Mouse (Mus musculus) CH12.LX (cell line): ENCODE measurements around the gene Nhlrc4. TPM values are rescaled to one million over a fixed set of nuclear protein-coding genes. Genes with fewer than 3 reads are reported as not detected.

Experiments used
- DNase-seq: peaks from one replicate; pipeline ENCODE4 v3.0.0-alpha.2; 2013; ENCODE audit errors: extremely low read depth
- H3K27ac ChIP-seq: 2 replicates; pipeline ENCODE4 v1.5.1; 2012; ENCODE audit warnings: low read depth, mild to moderate bottlenecking, control low read depth, moderate library complexity; ENCODE audit not compliant: insufficient read depth
- H3K27me3 ChIP-seq: replicated peaks from 2 replicates; pipeline ENCODE3; 2012; ENCODE audit warnings: inconsistent platforms
- H3K36me3 ChIP-seq, 2 experiments: replicated peaks in 1 of 2; 2 replicates each; pipeline versions ENCODE3 to v1.6.1; 2012; ENCODE audit warnings: inconsistent platforms in 1 of 2, low read length in 1 of 2, mild to moderate bottlenecking in 1 of 2, mixed read lengths in 1 of 2, moderate library complexity in 1 of 2; ENCODE audit not compliant: control insufficient read depth in 1 of 2, insufficient read depth in 1 of 2
- H3K4me1 ChIP-seq, 2 experiments: 2 replicates each; pipeline ENCODE4 v1.6.1; 2012; ENCODE audit warnings: inconsistent platforms in 1 of 2, moderate library complexity in 1 of 2; ENCODE audit not compliant: insufficient read depth in 2 of 2, control insufficient read depth in 1 of 2
- H3K4me2 ChIP-seq: 2 replicates; pipeline ENCODE4 v1.6.1; 2012; ENCODE audit warnings: low read depth, mild to moderate bottlenecking, control low read depth; ENCODE audit not compliant: poor library complexity, insufficient read depth, severe bottlenecking
- H3K4me3 ChIP-seq, 3 experiments: fragments of 150-350 bp in 1 of 3; sonication (generic) in 1 of 3; replicated peaks in 1 of 3; 2 replicates each; pipeline versions ENCODE3 to v1.5.1; 2011 to 2012; ENCODE audit warnings: low read depth in 2 of 3, low read length in 2 of 3, mild to moderate bottlenecking in 2 of 3, moderate library complexity in 2 of 3, control low read depth in 1 of 3, improper control_type of control experiment in 1 of 3, inconsistent platforms in 1 of 3, mixed read lengths in 1 of 3; ENCODE audit not compliant: poor library complexity in 1 of 3
- H3K79me2 ChIP-seq: replicated peaks from 2 replicates; pipeline ENCODE4 v1.6.1; 2012; ENCODE audit warnings: mild to moderate bottlenecking, moderate library complexity; ENCODE audit not compliant: control insufficient read depth, poor library complexity, insufficient read depth, severe bottlenecking; ENCODE audit errors: extremely low read depth
- H3K9ac ChIP-seq: 2 replicates; pipeline ENCODE4 v1.6.1; 2012; ENCODE audit warnings: low read depth, mild to moderate bottlenecking, control low read depth, moderate library complexity; ENCODE audit not compliant: insufficient read depth
- H3K9me3 ChIP-seq: replicated peaks from 2 replicates; pipeline ENCODE3; 2012; ENCODE audit warnings: low read length, inconsistent platforms, mixed read lengths
- CHD1 ChIP-seq: IDR thresholded peaks from 2 replicates; pipeline ENCODE4 v1.6.1; 2012; ENCODE audit warnings: low read depth, low read length, improper control_type of control experiment, inconsistent platforms
- CTCF ChIP-seq, 2 experiments: IDR thresholded peaks in 1 of 2; conservative IDR thresholded peaks in 1 of 2; 2 replicates each; pipeline ENCODE4 v1.5.1; 2011 to 2012; ENCODE audit warnings: low read depth in 2 of 2, low read length in 2 of 2, improper control_type of control experiment in 1 of 2, inconsistent platforms in 1 of 2, mild to moderate bottlenecking in 1 of 2, moderate library complexity in 1 of 2
- EP300 ChIP-seq: IDR thresholded peaks from 2 replicates; pipeline ENCODE4 v1.6.1; 2011; ENCODE audit warnings: low read length, improper control_type of control experiment
- HCFC1 ChIP-seq: IDR thresholded peaks from 2 replicates; pipeline ENCODE4 v1.6.1; 2012; ENCODE audit warnings: low read depth, mild to moderate bottlenecking, inconsistent platforms, low read length, improper control_type of control experiment
- JUN ChIP-seq: IDR thresholded peaks from 2 replicates; pipeline ENCODE4 v1.6.1; 2011; ENCODE audit warnings: low read depth, mild to moderate bottlenecking, low read length, improper control_type of control experiment, moderate library complexity; ENCODE audit not compliant: insufficient read depth
- JUND ChIP-seq: conservative IDR thresholded peaks from 2 replicates; pipeline ENCODE4 v1.6.1; 2011; ENCODE audit warnings: low read depth, low read length, improper control_type of control experiment
- MAX ChIP-seq: IDR thresholded peaks from 2 replicates; pipeline ENCODE4 v1.6.1; 2011; ENCODE audit warnings: low read length, improper control_type of control experiment
- MEF2A ChIP-seq: IDR thresholded peaks from 2 replicates; pipeline ENCODE4 v1.6.1; 2014; ENCODE audit warnings: low read depth, mild to moderate bottlenecking, inconsistent platforms, low read length, improper control_type of control experiment, borderline replicate concordance
- MXI1 ChIP-seq: IDR thresholded peaks from 2 replicates; pipeline ENCODE4 v1.6.1; 2011; ENCODE audit warnings: mild to moderate bottlenecking, low read depth, low read length, improper control_type of control experiment
- NELFE ChIP-seq: IDR thresholded peaks from 2 replicates; pipeline ENCODE4 v1.6.1; 2011; ENCODE audit warnings: low read depth, low read length, improper control_type of control experiment
- NRF1 ChIP-seq: IDR thresholded peaks from 2 replicates; pipeline ENCODE4 v1.6.1; 2014; ENCODE audit warnings: low read depth, mild to moderate bottlenecking, inconsistent platforms, low read length, improper control_type of control experiment, moderate library complexity
- PAX5 ChIP-seq: IDR thresholded peaks from 2 replicates; pipeline ENCODE4 v1.6.1; 2012; ENCODE audit warnings: low read length, inconsistent platforms, mixed read lengths
- POLR2AphosphoS2 ChIP-seq: IDR thresholded peaks from 2 replicates; pipeline ENCODE4 v1.6.1; 2011; ENCODE audit warnings: low read depth, low read length, improper control_type of control experiment
- RAD21 ChIP-seq: IDR thresholded peaks from 2 replicates; pipeline ENCODE4 v1.6.1; 2011; ENCODE audit warnings: low read depth, mild to moderate bottlenecking, low read length, improper control_type of control experiment, moderate library complexity
- RCOR1 ChIP-seq: conservative IDR thresholded peaks from 2 replicates; pipeline ENCODE4 v1.6.1; 2012; ENCODE audit warnings: low read depth, mild to moderate bottlenecking, inconsistent platforms, low read length, improper control_type of control experiment
- SMC3 ChIP-seq: IDR thresholded peaks from 2 replicates; pipeline ENCODE4 v1.6.1; 2011; ENCODE audit warnings: low read depth, low read length, improper control_type of control experiment
- TCF12 ChIP-seq: IDR thresholded peaks from 2 replicates; pipeline ENCODE4 v1.6.1; 2014; ENCODE audit warnings: low read depth, mild to moderate bottlenecking, inconsistent platforms, low read length, improper control_type of control experiment
- UBTF ChIP-seq: IDR thresholded peaks from 2 replicates; pipeline ENCODE4 v1.6.1; 2012; ENCODE audit warnings: low read depth, mild to moderate bottlenecking, inconsistent platforms, low read length, improper control_type of control experiment, moderate library complexity
- USF1 ChIP-seq: IDR thresholded peaks from 2 replicates; pipeline ENCODE4 v1.6.1; 2014; ENCODE audit warnings: low read depth, mild to moderate bottlenecking, inconsistent platforms, low read length, improper control_type of control experiment
- USF2 ChIP-seq: conservative IDR thresholded peaks from 2 replicates; pipeline ENCODE4 v1.6.1; 2011; ENCODE audit warnings: low read depth, low read length, improper control_type of control experiment
- dilution Hi-C: fragments of 300-500 bp; cut with MboI; formaldehyde crosslinking; loops from 2 replicates; pipeline ENCODE4 v1.14.3; 2020; ENCODE audit warnings: low sequenced_read_pairs; ENCODE audit not compliant: extremely low pct_unique_long_range_greater_than_20kb, extremely low pct_ligation_motif_present
- in situ Hi-C: fragments of 300-500 bp; cut with MboI; formaldehyde crosslinking; loops from 3 replicates; pipeline ENCODE4 v1.14.3; 2019; ENCODE audit warnings: low sequenced_read_pairs, low pct_ligation_motif_present, low pct_unique_long_range_greater_than_20kb, mixed read lengths
- polyA plus RNA-seq: library from polyadenylated mRNA; unstranded; fragments of >175 nt; gene quantifications from 2 replicates; pipeline ENCODE4 v1.2.1, GENCODE M21; 2012; ENCODE audit warnings: low read depth; ENCODE audit not compliant: insufficient read length
- total RNA-seq, 2 experiments: library from RNA; depleted of rRNA; stranded (reverse); fragments of 300-350 nt in 1 of 2; fragments of >200 nt in 1 of 2; gene quantifications; 2 replicates each; pipeline ENCODE4 v1.2.3; 2012 to 2014

Nhlrc4 gene
- total and polyA plus RNA-seq, 3 experiments = not detected

DNA sequence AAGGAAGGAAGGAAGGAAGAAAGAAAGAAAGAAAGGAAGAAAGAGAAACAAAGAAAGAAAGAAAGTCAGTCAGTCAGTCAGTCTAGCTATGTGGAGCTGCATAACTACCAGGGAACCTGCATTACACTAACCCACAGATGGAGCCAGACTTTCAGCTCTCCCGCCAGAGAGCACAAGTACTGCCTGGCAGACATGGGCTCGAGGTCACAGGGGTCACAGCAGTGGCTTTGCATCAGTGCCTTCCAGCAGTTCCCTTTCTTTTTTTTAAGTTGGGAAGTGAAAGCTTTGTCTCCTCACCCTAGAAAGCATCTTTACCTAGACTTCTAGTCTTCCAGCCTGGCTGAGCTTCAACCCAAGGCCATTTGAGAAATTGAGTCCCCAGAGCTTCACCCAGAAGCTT is 49.3 kb downstream of the Nhlrc4 start:
- no peak overlapping the region for H3K27ac ChIP-seq
- peaks cover 6 to 35% of the 10 kb centered on the region in 2 experiments; a peak in 3 of 4 replicates for H3K4me1 ChIP-seq
- no peak overlapping the region for H3K4me3 ChIP-seq
- TF ChIP-seq CTCF (conservative IDR thresholded peaks at IDR 0.05 in 1 of 2, IDR thresholded peaks at IDR 0.05 in 1 of 2; ENCODE audit: low read depth in 2 of 2, low read length in 2 of 2) (no peak), POLR2AphosphoS2 (no peak), UBTF (no peak), MXI1 (no peak), PAX5 (no peak), USF2 (no peak), CHD1 (no peak), RCOR1 (no peak), NRF1 (no peak)
- H3K79me2 ChIP-seq = peaks cover 8% of the 10 kb centered on the region
- dilution Hi-C loops = no loop called here
- no peak for DNase-seq
- H3K27me3 ChIP-seq = no peaks in the 10 kb centered on the region
- no peak overlapping the region for H3K4me2 ChIP-seq
- in situ Hi-C loops = no loop called here
- H3K36me3 ChIP-seq = peaks cover 2 to 44% of the 10 kb centered on the region in 2 experiments
- peaks cover under 1% of the 10 kb centered on the region for H3K9me3 ChIP-seq
- no peak overlapping the region for H3K9ac ChIP-seq

- Histone ChIP-seq H3K4me1 (peaks cover 6 to 35% of the 10 kb centered on the region in 2 experiments; a peak in 3 of 4 replicates), H3K27ac (no peak overlapping the region), H3K9ac (no peak overlapping the region), H3K4me2 (no peak overlapping the region), H3K4me3 (no peak overlapping the region), H3K79me2 (peaks cover 8% of the 10 kb centered on the region; the same call in 1 of the 2 replicates), H3K36me3 (peaks cover 10 to 45% of the 10 kb centered on the region in 2 experiments), H3K27me3 (no peaks in the 10 kb centered on the region), H3K9me3 (no peaks in the 10 kb centered on the region)
- TF ChIP-seq MAX (0 out of 2 replicates have a peak, but pooled peaks have one; percentile 33), TCF12 (0 out of 2 replicates have a peak, but pooled peaks have one; percentile 35), CTCF (conservative IDR thresholded peaks at IDR 0.05 in 1 of 2, IDR thresholded peaks at IDR 0.05 in 1 of 2; ENCODE audit: low read depth in 2 of 2, low read length in 2 of 2) (peak; percentile 90 to 97), HCFC1 (no peak), USF1 (no peak), SMC3 (peak; percentile 80), NELFE (peak; percentile 47; the same call in 1 of the 2 replicates), USF2 (no peak), MEF2A (peak; percentile 33; the same call in 1 of the 2 replicates), EP300 (no peak), JUN (no peak), RAD21 (peak; percentile 98), JUND (no peak)
- dilution Hi-C loops = no loop called here
- DNase-seq = peak; percentile 77
- in situ Hi-C loops = no loop called here
Observed at GRCm38 (mm10) chr17:25893975-25894617, 50.7 kb downstream of the Nhlrc4 start.

Other genes with a start within 250 kb of the Nhlrc4 start
Only the 20 nearest of the 32 such genes appear.
- gene AC134908.4, start 149.3 kb downstream of the Nhlrc4 start, total RNA-seq (2012; rRNA removed) = not detected in 2 replicates
- not detected in 2 replicates for gene AC134908.4, start 149.3 kb downstream of the Nhlrc4 start, total RNA-seq (2014; rRNA removed)
- not detected in 2 replicates for gene AC134908.4, start 149.3 kb downstream of the Nhlrc4 start, polyA plus RNA-seq
- 49.8 and 50.1 TPM in 2 replicates for gene Metrn, start 147.8 kb downstream of the Nhlrc4 start, total RNA-seq (2012; rRNA removed)
- gene Metrn, start 147.8 kb downstream of the Nhlrc4 start, total RNA-seq (2014; rRNA removed) = 18.1 and 23.7 TPM in 2 replicates
- 16.9 and 17.7 TPM in 2 replicates for gene Metrn, start 147.8 kb downstream of the Nhlrc4 start, polyA plus RNA-seq
- not detected in 2 replicates for gene Fbxl16, start 135.9 kb downstream of the Nhlrc4 start, total RNA-seq (2012; rRNA removed)
- gene Fbxl16, start 135.9 kb downstream of the Nhlrc4 start, total RNA-seq (2014; rRNA removed) = not detected in 2 replicates
- not detected in 2 replicates for gene Fbxl16, start 135.9 kb downstream of the Nhlrc4 start, polyA plus RNA-seq
- gene Wdr24, start 121.3 kb downstream of the Nhlrc4 start, total RNA-seq (2012; rRNA removed) = 27.2 and 28.6 TPM in 2 replicates
- 17.3 and 20.9 TPM in 2 replicates for gene Wdr24, start 121.3 kb downstream of the Nhlrc4 start, total RNA-seq (2014; rRNA removed)
- gene Wdr24, start 121.3 kb downstream of the Nhlrc4 start, polyA plus RNA-seq = 16.9 and 20.4 TPM in 2 replicates
- gene Jmjd8, start 116.1 kb downstream of the Nhlrc4 start, total RNA-seq (2012; rRNA removed) = 7.7 and 9.3 TPM in 2 replicates
- 4.8 and 6.1 TPM in 2 replicates for gene Jmjd8, start 116.1 kb downstream of the Nhlrc4 start, total RNA-seq (2014; rRNA removed)
- gene Jmjd8, start 116.1 kb downstream of the Nhlrc4 start, polyA plus RNA-seq = 8.3 and 8.5 TPM in 2 replicates
- gene Stub1, start 111.6 kb downstream of the Nhlrc4 start, total RNA-seq (2012; rRNA removed) = 98.3 and 107 TPM in 2 replicates
- gene Stub1, start 111.6 kb downstream of the Nhlrc4 start, total RNA-seq (2014; rRNA removed) = 60.4 and 62.9 TPM in 2 replicates
- 84.8 and 87.1 TPM in 2 replicates for gene Stub1, start 111.6 kb downstream of the Nhlrc4 start, polyA plus RNA-seq
- 1.9 and 2.4 TPM in 2 replicates for gene Rhbdl1, start 107.7 kb downstream of the Nhlrc4 start, total RNA-seq (2012; rRNA removed)
- gene Rhbdl1, start 107.7 kb downstream of the Nhlrc4 start, total RNA-seq (2014; rRNA removed) = not detected in 2 replicates
- gene Rhbdl1, start 107.7 kb downstream of the Nhlrc4 start, polyA plus RNA-seq = 2.8 and 4.6 TPM in 2 replicates
- gene Gm20683, start 103.2 kb downstream of the Nhlrc4 start, total RNA-seq (2012; rRNA removed) = 3.1 and 3.8 TPM in 2 replicates
- gene Gm20683, start 103.2 kb downstream of the Nhlrc4 start, total RNA-seq (2014; rRNA removed) = 0.96 and 1.3 TPM in 2 replicates
- 1.4 and 4.8 TPM in 2 replicates for gene Gm20683, start 103.2 kb downstream of the Nhlrc4 start, polyA plus RNA-seq
- 16.2 and 26.1 TPM in 2 replicates for gene Rhot2, start 100.1 kb downstream of the Nhlrc4 start, total RNA-seq (2012; rRNA removed)
- 17.3 and 19.5 TPM in 2 replicates for gene Rhot2, start 100.1 kb downstream of the Nhlrc4 start, total RNA-seq (2014; rRNA removed)
- gene Rhot2, start 100.1 kb downstream of the Nhlrc4 start, polyA plus RNA-seq = 33.8 and 51.5 TPM in 2 replicates
- 31.9 and 38.0 TPM in 2 replicates for gene Wdr90, start 83.5 kb downstream of the Nhlrc4 start, total RNA-seq (2012; rRNA removed)
- 16.0 and 17.5 TPM in 2 replicates for gene Wdr90, start 83.5 kb downstream of the Nhlrc4 start, total RNA-seq (2014; rRNA removed)
- 19.9 and 23.8 TPM in 2 replicates for gene Wdr90, start 83.5 kb downstream of the Nhlrc4 start, polyA plus RNA-seq
- gene Mcrip2, start 76.2 kb downstream of the Nhlrc4 start, total RNA-seq (2012; rRNA removed) = 16.1 and 16.5 TPM in 2 replicates
- 0.82 and 1.4 TPM in 2 replicates for gene Mcrip2, start 76.2 kb downstream of the Nhlrc4 start, total RNA-seq (2014; rRNA removed)
- gene Mcrip2, start 76.2 kb downstream of the Nhlrc4 start, polyA plus RNA-seq = 1.7 and 2.2 TPM in 2 replicates
- 43.6 and 52.5 TPM in 2 replicates for gene Mettl26, start 69.9 kb downstream of the Nhlrc4 start, total RNA-seq (2012; rRNA removed)
- 31.9 and 33.0 TPM in 2 replicates for gene Mettl26, start 69.9 kb downstream of the Nhlrc4 start, total RNA-seq (2014; rRNA removed)
- 29.8 and 32.0 TPM in 2 replicates for gene Mettl26, start 69.9 kb downstream of the Nhlrc4 start, polyA plus RNA-seq
- gene Wfikkn1, start 64.1 kb downstream of the Nhlrc4 start, total RNA-seq (2012; rRNA removed) = 0.25 and 0.34 TPM in 2 replicates
- 0.11 TPM in 1 of 2 replicates, not detected in the other for gene Wfikkn1, start 64.1 kb downstream of the Nhlrc4 start, total RNA-seq (2014; rRNA removed)
- gene Wfikkn1, start 64.1 kb downstream of the Nhlrc4 start, polyA plus RNA-seq = 0.48 and 0.69 TPM in 2 replicates
- 6.6 and 8.0 TPM in 2 replicates for gene Rab40c, start 25.2 kb downstream of the Nhlrc4 start, total RNA-seq (2012; rRNA removed)
- 7.9 and 9.2 TPM in 2 replicates for gene Rab40c, start 25.2 kb downstream of the Nhlrc4 start, total RNA-seq (2014; rRNA removed)
- 14.4 and 14.8 TPM in 2 replicates for gene Rab40c, start 25.2 kb downstream of the Nhlrc4 start, polyA plus RNA-seq
- gene Pigq, start within 50 bp of the Nhlrc4 start, total RNA-seq (2012; rRNA removed) = 28.1 and 29.2 TPM in 2 replicates
- gene Pigq, start within 50 bp of the Nhlrc4 start, total RNA-seq (2014; rRNA removed) = 15.1 and 18.5 TPM in 2 replicates
- gene Pigq, start within 50 bp of the Nhlrc4 start, polyA plus RNA-seq = 75.0 and 97.2 TPM in 2 replicates
- not detected in 2 replicates for gene A930017K11Rik, start 7.6 kb upstream of the Nhlrc4 start, total RNA-seq (2012; rRNA removed)
- gene A930017K11Rik, start 7.6 kb upstream of the Nhlrc4 start, total RNA-seq (2014; rRNA removed) = not detected in 2 replicates
- gene A930017K11Rik, start 7.6 kb upstream of the Nhlrc4 start, polyA plus RNA-seq = not detected in 2 replicates
- 6.0 and 7.5 TPM in 2 replicates for gene Capn15, start 40.8 kb upstream of the Nhlrc4 start, total RNA-seq (2012; rRNA removed)
- 1.5 and 2.1 TPM in 2 replicates for gene Capn15, start 40.8 kb upstream of the Nhlrc4 start, total RNA-seq (2014; rRNA removed)
- gene Capn15, start 40.8 kb upstream of the Nhlrc4 start, polyA plus RNA-seq = 11.4 and 11.5 TPM in 2 replicates
- 3.1 and 4.6 TPM in 2 replicates for gene Rab11fip3, start 124.6 kb upstream of the Nhlrc4 start, total RNA-seq (2012; rRNA removed)
- gene Rab11fip3, start 124.6 kb upstream of the Nhlrc4 start, total RNA-seq (2014; rRNA removed) = 3.1 and 3.5 TPM in 2 replicates
- gene Rab11fip3, start 124.6 kb upstream of the Nhlrc4 start, polyA plus RNA-seq = 7.6 and 7.8 TPM in 2 replicates
- gene Decr2, start 145.4 kb upstream of the Nhlrc4 start, total RNA-seq (2012; rRNA removed) = 12.9 and 16.8 TPM in 2 replicates
- 21.0 TPM in 2 replicates for gene Decr2, start 145.4 kb upstream of the Nhlrc4 start, total RNA-seq (2014; rRNA removed)
- gene Decr2, start 145.4 kb upstream of the Nhlrc4 start, polyA plus RNA-seq = 12.6 and 13.1 TPM in 2 replicates
- 0.47 and 0.55 TPM in 2 replicates for gene Nme4, start 150.6 kb upstream of the Nhlrc4 start, total RNA-seq (2012; rRNA removed)
- gene Nme4, start 150.6 kb upstream of the Nhlrc4 start, total RNA-seq (2014; rRNA removed) = 0.46 TPM in 1 of 2 replicates, not detected in the other
- gene Nme4, start 150.6 kb upstream of the Nhlrc4 start, polyA plus RNA-seq = 0.27 and 0.56 TPM in 2 replicates